Mouse (Mus musculus): ENCODE data around the gene Plk2.
"Not testable (repeated sequence)": the region's sequence is repeated elsewhere in the genome, so short reads cannot be mapped to it uniquely, and the experiment has no call there.

The Plk2 gene

DNA sequence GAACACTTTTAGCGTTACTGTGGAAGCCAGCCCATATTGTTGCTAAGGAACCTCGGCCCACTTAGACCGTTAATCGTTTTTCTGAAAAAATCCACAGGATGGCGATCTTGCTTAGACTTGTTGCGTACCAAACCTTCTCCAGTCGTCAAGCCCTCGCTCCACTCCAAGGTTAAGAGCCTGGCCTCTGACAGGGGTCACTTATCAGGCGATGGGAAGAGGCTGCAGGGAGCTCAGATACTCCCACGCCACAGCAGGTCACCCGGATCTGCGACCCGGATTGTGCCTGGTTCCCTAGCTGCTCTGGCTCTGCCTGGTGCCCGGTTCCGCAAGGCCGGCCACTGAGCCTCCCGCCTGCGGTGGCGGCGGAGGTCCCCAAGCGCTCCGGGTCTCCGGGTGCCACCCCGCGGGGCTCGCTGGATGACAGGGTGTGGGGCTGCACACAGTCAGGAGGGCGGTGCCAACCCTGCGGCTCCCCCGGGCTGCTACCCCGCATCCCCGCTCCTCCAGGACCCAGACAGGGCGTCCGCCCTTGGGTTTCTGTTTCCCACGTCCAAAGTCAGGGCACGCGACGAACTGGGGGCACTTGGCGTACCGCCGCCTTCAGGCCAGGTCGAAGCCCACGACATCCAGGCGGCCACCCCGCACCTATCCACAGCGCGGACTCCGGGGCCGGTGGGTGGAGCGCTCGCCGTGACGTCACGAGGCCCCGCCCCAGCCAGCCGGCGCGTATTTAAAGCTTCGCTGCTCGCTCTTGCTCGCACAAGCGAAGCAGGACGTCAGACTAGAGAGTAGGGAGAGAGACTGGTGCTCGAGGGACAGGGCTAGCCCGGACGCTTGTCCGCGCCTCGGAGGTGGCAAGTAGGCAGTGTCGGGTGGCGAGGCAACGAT is at the start of gene Plk2:
Gene Plk2, plus strand, starts transcription at position 756 of the 888 bp plus-strand sequence.
- peak; percentile 17 for DNase-seq (ENCODE audit: low read depth, low spot score)

DNA sequence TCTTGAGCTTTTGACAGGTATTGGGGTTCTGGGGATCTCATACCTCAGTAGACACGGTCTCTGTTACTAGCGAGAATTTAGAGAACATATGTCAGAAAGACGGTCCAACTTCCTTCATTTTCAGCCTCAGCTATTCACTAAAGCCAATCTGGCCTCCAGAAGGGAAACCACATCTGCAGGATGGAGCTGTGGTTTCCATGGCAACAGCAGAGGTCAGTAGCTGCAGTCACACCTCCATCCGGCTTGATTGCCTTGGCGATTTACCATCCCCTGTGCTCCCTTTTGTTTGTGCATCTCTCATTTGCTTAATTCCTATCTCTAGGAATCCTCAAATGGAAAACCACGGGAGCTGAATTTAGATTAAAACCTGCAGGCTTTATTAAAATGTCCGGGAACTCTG is 48.1 kb upstream of the Plk2 start:
- no peak for DNase-seq (ENCODE audit: low read depth, low spot score)

DNA sequence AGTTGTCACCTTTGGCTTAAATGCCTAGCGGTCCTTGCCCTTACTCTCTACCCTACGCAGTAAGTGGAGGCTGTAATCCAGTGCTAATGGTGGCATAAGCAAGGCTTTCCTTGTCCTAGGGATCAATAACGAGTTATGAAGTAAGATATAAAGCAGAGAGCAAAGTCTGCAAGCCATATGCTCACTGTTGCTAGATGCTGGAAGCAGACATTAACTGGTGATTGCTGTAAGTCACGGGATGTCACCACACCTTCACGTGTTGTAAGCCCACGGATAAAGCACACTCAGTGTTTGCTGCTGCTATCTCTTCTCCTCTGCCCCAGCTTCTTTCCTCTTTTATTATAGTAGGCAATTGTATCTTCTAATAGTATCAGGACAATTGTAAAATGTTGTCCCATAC is 43.8 kb upstream of the Plk2 start:
- no peak for DNase-seq (ENCODE audit: low read depth, low spot score)

DNA sequence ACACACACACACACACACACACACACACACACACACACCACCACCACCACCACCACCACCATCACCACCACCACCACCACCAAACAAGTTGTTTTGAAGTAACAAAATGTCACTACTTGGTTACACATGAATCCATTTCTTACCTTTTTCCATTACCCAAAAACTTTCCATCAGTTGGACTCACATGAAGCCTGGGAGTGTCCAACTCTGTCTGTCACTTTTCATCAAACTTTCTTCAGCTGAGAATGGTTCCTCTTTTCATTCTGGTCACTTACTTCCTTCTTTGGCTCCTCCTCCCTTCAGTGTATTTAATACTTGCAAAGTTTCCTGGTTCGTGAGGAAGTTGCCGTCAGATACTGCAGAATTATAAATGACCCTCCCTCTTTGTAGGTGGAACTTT is 37.9 kb upstream of the Plk2 start, which contains the start of gene Gapt:
Gene Gapt, minus strand, starts transcription at position 259 of the 400 bp plus-strand sequence.
- no peak for DNase-seq (ENCODE audit: low read depth, low spot score)

DNA sequence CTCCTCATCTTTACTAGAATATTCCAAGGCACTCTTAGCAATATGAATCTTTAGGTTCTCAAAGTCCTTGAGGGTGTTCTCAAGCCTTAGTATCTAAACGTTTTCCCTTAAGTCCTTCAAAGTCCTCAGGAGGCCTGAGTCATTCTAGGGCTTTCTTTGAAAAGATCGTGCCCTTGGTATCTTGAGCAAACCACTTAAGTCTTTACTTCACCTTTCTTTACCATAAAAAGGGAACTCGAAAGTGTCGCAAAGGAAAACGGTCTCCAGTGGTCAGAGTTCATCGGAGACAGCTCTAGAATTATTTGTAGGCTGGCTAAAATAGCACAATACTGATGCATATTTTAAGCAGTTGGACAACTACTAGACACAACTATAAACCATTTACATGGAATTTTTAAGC is 31.1 kb upstream of the Plk2 start:
- no peak for DNase-seq (ENCODE audit: low read depth, low spot score)

DNA sequence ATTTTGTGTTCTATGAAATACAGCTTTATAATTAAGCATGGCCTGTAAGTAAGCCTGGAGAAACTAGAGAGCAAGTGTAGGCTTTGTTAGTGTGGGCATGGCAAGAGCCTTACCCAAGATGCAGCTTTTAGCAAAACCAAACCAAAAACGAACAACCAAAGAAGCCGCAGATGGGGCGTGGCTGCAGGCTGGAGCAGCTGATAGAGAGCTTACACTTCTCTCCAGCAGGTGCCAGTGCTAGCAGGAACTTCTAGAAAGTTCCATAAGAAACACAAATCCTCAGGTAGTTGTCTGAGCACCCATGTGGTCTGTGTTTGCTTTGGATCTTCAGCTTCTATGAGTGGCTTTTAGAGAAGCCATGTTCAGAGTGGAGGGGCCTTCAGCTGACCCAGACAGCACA is 28.4 kb upstream of the Plk2 start:
- DNase-seq (ENCODE audit: low read depth, low spot score): no peak

DNA sequence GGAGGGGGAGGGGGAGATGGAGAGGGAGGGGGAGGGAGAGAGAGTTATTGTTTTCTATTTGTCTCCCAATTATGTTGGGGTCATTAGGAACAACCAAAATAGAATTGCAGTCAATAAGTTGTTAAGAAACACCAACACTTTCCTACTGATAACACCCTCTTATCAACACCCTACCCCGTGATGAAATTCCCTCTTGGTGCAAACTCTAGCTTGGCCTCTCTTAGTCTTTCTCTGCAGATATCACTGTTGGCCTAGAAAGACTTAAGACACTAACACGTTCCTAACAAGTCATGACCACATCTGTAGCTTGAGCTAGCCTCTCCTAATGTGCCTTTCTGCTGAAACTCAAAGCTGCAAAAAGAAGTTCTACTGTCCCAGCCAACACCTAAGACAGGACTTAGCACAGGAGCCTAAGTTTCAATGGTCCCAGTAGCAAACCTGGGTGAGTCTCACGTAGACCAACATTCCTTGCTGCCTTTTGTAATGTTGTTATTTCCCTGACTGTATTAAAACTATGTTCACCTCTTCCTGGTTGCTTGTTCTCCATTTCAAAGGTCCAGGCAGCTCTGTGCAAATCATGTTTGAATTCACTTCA is 26.8 kb upstream of the Plk2 start:
- no peak for DNase-seq (ENCODE audit: low read depth, low spot score)

DNA sequence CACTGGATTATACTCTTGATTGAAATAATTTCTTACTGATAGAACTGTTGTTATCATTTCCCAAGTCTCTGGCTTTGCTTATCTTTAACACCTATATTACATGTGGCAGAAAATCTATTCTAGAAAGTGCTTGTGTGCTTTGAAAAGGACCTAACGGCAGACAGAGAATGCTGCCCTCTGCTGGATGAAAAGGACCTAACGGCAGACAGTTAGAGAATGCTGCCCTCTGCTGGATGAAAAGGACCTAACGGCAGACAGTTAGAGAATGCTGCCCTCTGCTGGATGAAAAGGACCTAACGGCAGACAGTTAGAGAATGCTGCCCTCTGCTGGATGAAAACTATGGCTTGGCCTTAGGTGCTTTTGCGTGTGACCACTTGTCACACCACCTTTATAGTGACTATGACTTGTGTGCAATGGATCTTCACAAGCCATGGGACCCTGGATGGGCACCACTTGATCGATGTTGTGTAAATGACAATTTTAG is 26.2 kb upstream of the Plk2 start:
- not testable (repeated sequence) for DNase-seq (ENCODE audit: low read depth, low spot score)

DNA sequence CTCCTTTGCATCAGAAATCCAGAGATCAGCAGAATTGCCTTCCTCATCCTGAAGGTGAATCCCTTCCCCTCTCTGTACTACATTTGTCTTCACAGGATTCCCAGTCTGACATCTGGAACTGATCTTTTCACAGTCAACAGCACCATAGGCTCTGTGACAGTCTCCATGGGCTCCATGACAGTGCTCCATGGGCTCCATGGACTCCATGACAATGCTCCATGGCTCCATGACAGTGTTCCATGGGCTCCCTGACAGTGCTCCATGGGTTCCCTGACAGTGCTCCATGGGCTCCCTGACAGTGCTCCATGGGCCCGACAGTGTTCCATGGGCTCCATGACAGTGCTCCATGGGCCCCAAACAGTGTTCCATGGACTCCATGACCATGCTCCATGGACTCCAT is 25.2 kb upstream of the Plk2 start:
- DNase-seq (ENCODE audit: low read depth, low spot score): no peak

DNA sequence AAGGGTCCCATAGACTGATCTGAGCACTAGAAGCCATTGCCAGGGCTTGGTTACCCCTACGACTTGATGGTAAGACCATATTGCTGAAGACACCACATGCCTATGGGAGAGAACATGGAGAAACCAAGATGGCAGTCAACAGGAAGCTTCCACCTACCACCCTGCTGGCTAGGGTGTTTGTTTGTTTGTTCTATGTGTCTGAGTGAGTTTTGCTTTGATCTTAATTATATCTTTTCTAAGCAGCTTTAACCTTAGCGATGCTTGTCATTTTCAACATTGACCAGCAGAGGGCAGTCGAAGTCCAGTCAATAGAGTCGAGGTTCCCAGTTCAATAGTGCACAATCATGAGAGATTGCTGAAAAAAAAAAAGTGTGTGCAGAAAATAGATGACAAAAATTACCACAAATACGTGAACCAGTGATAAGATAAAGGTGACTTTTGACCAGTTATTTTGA is 12.4 kb upstream of the Plk2 start:
- no peak for DNase-seq (ENCODE audit: low read depth, low spot score)

DNA sequence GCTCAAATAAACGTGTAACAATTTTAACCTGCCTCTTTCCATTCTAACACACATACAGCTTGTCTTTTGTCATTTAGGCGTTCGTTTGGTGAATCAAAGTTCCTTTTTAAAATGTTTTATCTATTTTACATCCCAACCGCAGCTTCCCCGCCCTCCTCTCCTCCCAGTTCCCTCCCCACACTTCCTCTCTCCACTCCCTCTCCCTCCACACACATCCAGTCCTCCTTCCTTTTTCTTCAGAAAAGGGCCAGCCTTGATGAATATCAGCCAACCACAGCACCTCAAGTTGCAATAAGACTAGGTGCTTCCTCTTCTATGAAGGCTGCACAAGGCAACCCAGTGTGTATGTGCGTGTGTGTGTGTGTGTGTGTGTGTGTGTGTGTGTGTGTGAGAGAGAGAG is 10.3 kb upstream of the Plk2 start:
- DNase-seq (ENCODE audit: low read depth, low spot score): no peak

DNA sequence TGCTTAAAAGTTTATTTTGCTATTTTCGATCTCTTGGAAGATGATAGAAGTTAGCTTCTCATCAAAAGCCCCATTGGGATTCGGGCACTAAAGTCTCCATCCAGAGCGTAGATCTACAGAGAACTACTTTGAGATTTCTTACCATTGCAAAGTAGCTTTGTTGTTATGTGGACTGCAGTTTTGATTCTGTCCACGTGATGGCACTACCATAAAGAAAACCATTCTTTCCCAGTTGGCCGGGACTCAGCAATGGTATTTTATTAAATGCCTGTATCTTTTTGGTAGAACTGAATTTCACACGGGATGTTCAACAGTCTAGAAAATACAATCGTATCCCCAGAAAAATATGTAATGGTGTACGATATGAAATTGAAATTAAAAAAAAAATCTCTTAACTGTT is 2.6 kb upstream of the Plk2 start:
- DNase-seq (ENCODE audit: low read depth, low spot score): no peak

DNA sequence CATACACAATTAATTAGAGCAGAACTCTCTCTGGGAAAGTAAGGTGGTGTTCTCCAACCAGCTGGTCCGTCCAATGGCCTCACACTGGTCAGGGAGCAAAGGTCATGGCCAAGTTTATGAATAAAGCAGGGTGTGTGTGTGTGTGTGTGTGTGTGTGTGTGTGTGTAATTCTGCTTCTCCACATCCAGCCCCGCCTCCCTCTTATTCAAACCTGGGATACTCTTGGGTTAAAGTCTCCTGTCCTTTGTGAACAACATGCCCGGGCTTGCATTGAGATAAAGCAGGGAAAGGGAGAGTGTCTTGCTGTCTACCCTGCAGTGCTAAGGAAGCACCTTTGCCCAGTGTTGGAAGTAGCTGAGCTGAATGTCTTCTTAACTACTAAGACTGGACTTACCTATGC is 2.2 kb upstream of the Plk2 start:
- no peak for DNase-seq (ENCODE audit: low read depth, low spot score)

DNA sequence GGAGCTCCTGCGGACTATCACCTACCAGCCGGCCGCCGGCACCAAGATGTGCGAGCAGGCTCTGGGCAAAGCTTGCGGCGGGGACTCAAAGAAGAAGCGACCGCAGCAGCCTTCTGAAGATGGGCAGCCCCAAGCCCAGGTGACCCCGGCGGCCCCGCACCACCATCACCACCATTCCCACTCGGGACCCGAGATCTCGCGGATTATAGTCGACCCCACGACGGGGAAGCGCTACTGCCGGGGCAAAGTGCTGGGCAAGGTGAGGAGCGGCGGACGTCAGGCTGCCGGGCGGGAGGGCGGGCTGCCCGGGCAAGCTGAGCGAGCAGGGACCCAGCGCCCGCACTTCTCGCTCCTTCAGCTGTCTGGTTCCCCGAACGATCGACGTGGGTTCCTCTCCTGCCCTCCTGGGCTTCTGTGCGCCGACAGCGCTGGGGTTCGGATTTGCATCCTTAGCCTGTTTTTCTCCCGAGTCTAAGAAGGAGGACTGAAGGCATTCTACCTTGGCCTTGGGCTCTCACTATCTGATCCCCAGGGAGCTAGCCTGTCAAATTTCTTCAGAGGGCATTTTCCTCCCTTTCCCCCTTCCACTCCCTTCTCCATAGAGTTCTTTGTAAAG is 441 bp downstream of the Plk2 start:
- no peak for DNase-seq (ENCODE audit: low read depth, low spot score)

DNA sequence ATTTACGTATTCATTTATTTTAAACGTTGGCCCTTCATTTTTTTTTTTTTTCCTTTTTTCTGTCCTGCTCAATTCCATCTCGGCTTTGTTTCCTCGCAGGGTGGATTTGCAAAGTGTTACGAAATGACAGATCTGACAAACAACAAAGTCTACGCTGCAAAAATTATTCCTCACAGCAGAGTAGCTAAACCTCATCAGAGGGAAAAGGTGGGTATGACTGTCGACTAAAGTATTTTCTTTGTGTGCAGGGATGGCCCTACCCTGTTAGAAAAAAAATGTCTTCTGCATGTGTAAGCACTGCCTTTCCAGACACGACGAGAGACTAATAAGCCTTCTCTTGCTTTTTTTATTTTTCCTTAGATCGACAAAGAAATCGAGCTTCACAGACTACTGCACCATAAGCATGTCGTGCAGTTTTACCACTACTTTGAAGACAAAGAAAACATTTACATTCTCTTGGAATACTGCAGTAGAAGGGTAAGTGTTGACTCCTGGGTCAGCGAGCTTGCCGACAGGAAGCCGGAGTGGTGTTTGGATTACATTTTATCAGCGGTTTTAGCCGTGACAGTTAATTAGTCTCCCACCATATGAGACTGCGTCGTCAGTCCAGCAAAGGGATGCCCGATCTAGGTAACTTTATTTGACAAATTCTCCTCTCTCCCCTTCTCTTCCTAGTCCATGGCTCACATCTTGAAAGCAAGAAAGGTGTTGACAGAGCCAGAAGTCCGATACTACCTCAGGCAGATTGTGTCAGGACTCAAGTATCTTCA is 1.3 kb downstream of the Plk2 start:
- DNase-seq (ENCODE audit: low read depth, low spot score): no peak

DNA sequence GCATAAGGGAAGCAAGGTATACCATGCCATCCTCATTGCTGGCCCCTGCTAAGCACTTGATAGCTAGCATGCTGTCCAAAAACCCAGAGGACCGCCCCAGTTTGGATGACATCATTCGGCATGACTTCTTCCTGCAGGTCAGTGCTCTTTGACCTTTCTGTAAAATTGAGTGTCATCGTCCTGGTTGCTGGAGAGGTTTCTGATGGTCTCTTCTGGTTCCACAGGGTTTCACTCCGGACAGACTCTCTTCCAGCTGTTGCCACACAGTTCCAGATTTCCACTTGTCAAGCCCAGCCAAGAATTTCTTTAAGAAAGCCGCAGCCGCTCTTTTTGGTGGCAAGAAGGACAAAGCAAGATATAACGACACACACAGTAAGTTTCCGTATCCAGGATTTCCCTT is 2.9 kb downstream of the Plk2 start:
- no peak for DNase-seq (ENCODE audit: low read depth, low spot score)

DNA sequence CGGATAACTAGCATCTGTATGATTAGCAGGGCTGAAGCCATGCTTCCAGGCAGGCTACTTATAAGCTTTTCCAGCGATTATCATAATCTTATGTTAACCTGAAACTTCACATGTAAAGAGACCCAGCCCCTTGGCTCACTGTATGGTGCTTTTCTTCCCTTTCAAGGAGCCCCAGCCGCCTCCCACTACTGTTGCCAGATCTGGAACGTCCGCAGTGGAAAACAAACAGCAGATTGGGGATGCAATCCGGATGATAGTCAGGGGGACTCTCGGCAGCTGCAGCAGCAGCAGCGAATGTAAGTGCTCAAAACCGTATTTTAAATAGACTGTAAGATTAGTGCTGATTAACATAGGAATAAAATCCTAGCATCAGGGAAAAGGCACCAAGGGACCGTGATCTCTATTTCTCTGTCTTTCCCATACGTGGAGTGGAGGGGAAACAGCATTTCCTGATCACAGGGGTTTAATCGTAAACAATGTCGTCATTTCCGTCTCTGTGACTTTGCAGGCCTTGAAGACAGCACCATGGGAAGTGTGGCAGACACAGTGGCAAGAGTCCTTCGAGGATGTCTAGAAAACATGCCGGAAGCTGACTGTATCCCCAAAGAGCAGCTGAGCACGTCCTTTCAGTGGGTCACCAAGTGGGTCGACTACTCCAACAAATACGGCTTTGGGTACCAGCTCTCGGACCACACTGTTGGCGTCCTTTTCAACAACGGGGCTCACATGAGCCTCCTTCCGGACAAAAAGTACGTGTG is 3.8 kb downstream of the Plk2 start:
- DNase-seq (ENCODE audit: low read depth, low spot score): no peak

DNA sequence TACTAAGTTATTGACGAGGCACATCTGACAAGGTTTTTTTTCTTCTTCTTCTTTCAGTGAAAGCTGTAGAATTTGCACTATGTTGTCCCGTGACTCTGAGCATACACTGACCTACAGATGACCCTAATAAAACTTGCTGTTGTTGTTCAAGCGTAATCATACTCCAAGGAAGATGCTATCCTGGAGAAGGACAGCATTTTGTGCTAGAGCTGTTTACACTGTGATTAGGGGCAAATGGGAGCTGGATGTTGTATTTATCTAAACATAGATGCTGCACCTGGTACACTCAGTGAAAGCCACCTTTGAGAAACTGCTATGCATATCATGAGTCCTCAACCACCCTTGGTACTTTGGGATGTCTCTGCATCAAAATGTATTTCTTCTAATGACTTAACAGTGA is 6.6 kb downstream of the Plk2 start:
- DNase-seq (ENCODE audit: low read depth, low spot score): no peak

DNA sequence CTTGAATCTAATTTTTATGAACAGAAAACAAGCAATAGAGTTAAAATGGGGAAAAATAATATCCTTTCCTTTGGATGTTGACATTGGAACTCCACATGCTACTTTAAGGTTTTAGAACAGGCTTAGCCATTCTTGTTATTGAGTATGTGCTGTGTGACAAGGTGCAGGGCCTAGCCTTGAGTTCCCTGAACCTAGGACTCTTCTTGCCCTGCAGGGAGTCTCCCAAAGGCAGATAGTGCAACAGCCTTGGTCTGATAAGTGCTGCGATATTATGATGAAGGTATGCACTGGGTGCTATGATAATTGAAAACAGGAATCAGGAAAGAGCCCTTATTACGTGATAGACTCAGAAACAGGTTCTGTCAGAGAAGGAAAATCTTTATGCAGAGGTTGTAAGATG is 7.0 kb downstream of the Plk2 start:
- DNase-seq (ENCODE audit: low read depth, low spot score): no peak

DNA sequence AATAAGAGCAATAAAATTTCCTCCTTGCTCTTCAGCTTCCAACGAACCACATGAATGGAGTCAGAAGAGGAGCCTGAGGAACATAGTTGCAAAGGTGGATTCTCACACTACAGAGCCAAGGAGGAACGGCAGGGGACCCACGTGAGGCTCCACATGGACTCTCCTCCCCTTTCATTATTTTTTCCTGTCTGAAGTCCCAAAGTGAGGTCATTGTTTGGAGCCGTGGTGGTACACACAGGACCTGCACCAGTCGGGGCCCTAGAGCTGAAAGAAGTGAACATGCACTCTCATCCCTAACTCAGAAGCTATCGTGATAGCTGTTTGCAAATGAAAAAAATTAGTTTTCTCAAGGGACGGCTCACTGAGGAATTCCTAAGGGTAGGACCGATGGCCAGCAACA is 9.2 kb downstream of the Plk2 start:
- DNase-seq (ENCODE audit: low read depth, low spot score): no peak

DNA sequence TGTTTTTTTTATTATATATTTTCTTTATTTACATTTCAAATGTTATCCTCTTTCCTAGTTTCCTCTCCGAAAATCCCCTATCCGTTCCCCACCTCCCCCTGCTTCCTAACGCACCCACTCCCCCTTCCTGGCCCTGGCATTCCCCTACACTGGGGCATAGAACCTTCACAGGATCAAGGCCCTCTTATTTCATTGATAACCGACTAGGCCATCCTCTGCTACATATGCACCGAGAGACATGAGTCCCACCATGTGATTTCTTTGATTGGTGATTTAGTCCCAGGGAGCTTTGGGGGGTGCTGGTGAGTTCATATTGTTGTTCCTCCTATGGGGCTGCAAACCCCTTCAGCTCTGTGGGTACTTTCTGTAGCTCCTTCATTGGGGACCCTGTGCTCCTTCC is 9.8 kb downstream of the Plk2 start:
- not testable (repeated sequence) for DNase-seq (ENCODE audit: low read depth, low spot score)
